Mouse (Mus musculus): ENCODE measurements at regions not wholly inside any gene's neighbourhood (a gene's known extent, or its start where the extent isn't known, plus 50 kb on each side); places are given as distances from the start of the nearest gene placed in this dataset.

GRCm38 (mm10) chr11:6765333-6765957 lies 72.0 kb downstream of the Gm11983 start:
- Histone ChIP-seq H3K4me2 (no peak overlapping the region), H3K9ac (no peak overlapping the region), H3K9me3 (replicated peaks) (no peaks in the 10 kb centered on the region), H3K27me3 (replicated peaks) (peaks cover 11% of the 10 kb centered on the region), H3K36me3 (no peaks in the 10 kb centered on the region), H3K4me3 (no peak overlapping the region), H3K4me1 (replicated peaks) (peaks cover 3% of the 10 kb centered on the region; the same call in 1 of the 2 replicates), H3K27ac (ENCODE audit: poor library complexity, severe bottlenecking) (no peak overlapping the region)
- 83% methylated on average over 5 of the region's 5 CpGs for WGBS
- ATAC-seq (ENCODE audit: insufficient number of reproducible peaks, low FRiP score) = no peak

GRCm38 (mm10) chr11:6764186-6764585 lies 73.3 kb downstream of the Gm11983 start:
- Histone ChIP-seq H3K27ac (ENCODE audit: poor library complexity, severe bottlenecking) (no peak overlapping the region), H3K36me3 (no peaks in the 10 kb centered on the region), H3K9me3 (replicated peaks) (no peaks in the 10 kb centered on the region), H3K4me3 (no peak overlapping the region), H3K9ac (no peak overlapping the region), H3K27me3 (replicated peaks) (peaks cover 11% of the 10 kb centered on the region), H3K4me2 (no peak overlapping the region), H3K4me1 (replicated peaks) (peaks cover 3% of the 10 kb centered on the region; the same call in 1 of the 2 replicates)
- ATAC-seq (ENCODE audit: insufficient number of reproducible peaks, low FRiP score) = no peak
- WGBS = 92% methylated on average over 3 of the region's 3 CpGs

GRCm38 (mm10) chr11:6763001-6763400 lies 74.5 kb downstream of the Gm11983 start:
- H3K4me3 ChIP-seq = no peak overlapping the region
- peaks cover 3% of the 10 kb centered on the region; the same call in 1 of the 2 replicates for H3K4me1 ChIP-seq (replicated peaks)
- no peak overlapping the region for H3K27ac ChIP-seq (ENCODE audit: poor library complexity, severe bottlenecking)
- H3K9me3 ChIP-seq (replicated peaks) = no peaks in the 10 kb centered on the region
- H3K4me2 ChIP-seq = no peak overlapping the region
- WGBS = 74% methylated on average over 4 of the region's 4 CpGs
- no peak for ATAC-seq (ENCODE audit: insufficient number of reproducible peaks, low FRiP score)
- H3K9ac ChIP-seq = no peak overlapping the region
- no peaks in the 10 kb centered on the region for H3K36me3 ChIP-seq
- peaks cover 6% of the 10 kb centered on the region for H3K27me3 ChIP-seq (replicated peaks)

- Histone ChIP-seq H3K4me3 (no peak overlapping the region), H3K4me1 (replicated peaks) (peaks cover 3% of the 10 kb centered on the region; the same call in 1 of the 2 replicates), H3K36me3 (no peaks in the 10 kb centered on the region), H3K27ac (ENCODE audit: poor library complexity, severe bottlenecking) (no peak overlapping the region), H3K4me2 (no peak overlapping the region), H3K27me3 (replicated peaks) (no peaks in the 10 kb centered on the region), H3K9ac (no peak overlapping the region), H3K9me3 (replicated peaks) (no peaks in the 10 kb centered on the region)
- 82% methylated on average over 11 of the region's 11 CpGs for WGBS
- ATAC-seq (ENCODE audit: insufficient number of reproducible peaks, low FRiP score) = no peak
These were observed 75.4 kb downstream of the Gm11983 start for GRCm38 (mm10) chr11:6761876-6762628.

GRCm38 (mm10) chr11:6759578-6759977 lies 77.9 kb downstream of the Gm11983 start:
- H3K27me3 ChIP-seq (replicated peaks) = no peaks in the 10 kb centered on the region
- ATAC-seq (ENCODE audit: insufficient number of reproducible peaks, low FRiP score) = no peak
- H3K4me2 ChIP-seq = no peak overlapping the region
- H3K36me3 ChIP-seq = no peaks in the 10 kb centered on the region
- 49% methylated on average over 4 of the region's 4 CpGs for WGBS
- H3K4me3 ChIP-seq = no peak overlapping the region
- H3K9ac ChIP-seq = no peak overlapping the region
- no peaks in the 10 kb centered on the region for H3K9me3 ChIP-seq (replicated peaks)
- no peaks in the 10 kb centered on the region for H3K4me1 ChIP-seq (replicated peaks)
- no peak overlapping the region for H3K27ac ChIP-seq (ENCODE audit: poor library complexity, severe bottlenecking)

GRCm38 (mm10) chr11:6739439-6739838 lies 81.1 kb downstream of the Ramp3 start:
- H3K27ac ChIP-seq (ENCODE audit: poor library complexity, severe bottlenecking) = no peak overlapping the region
- no peak for ATAC-seq (ENCODE audit: insufficient number of reproducible peaks, low FRiP score)
- no peak overlapping the region for H3K4me2 ChIP-seq
- no peaks in the 10 kb centered on the region for H3K4me1 ChIP-seq (replicated peaks)
- WGBS = 82% methylated on average over 5 of the region's 5 CpGs
- peaks cover 3% of the 10 kb centered on the region; the same call in 1 of the 2 replicates for H3K9me3 ChIP-seq (replicated peaks)
- H3K27me3 ChIP-seq (replicated peaks) = no peaks in the 10 kb centered on the region
- H3K4me3 ChIP-seq = no peak overlapping the region
- no peaks in the 10 kb centered on the region for H3K36me3 ChIP-seq
- no peak overlapping the region for H3K9ac ChIP-seq

GRCm38 (mm10) chr11:6738581-6738980 lies 80.3 kb downstream of the Ramp3 start:
- WGBS = 82% methylated on average over 3 of the region's 3 CpGs
- no peak overlapping the region for H3K4me3 ChIP-seq
- ATAC-seq (ENCODE audit: insufficient number of reproducible peaks, low FRiP score) = no peak
- H3K4me1 ChIP-seq (replicated peaks) = no peaks in the 10 kb centered on the region
- H3K9me3 ChIP-seq (replicated peaks) = peaks cover 3% of the 10 kb centered on the region; the same call in 1 of the 2 replicates
- H3K36me3 ChIP-seq = no peaks in the 10 kb centered on the region
- no peak overlapping the region for H3K4me2 ChIP-seq
- no peak overlapping the region for H3K9ac ChIP-seq
- no peak overlapping the region for H3K27ac ChIP-seq (ENCODE audit: poor library complexity, severe bottlenecking)
- H3K27me3 ChIP-seq (replicated peaks) = no peaks in the 10 kb centered on the region

GRCm38 (mm10) chr11:6738163-6738562 lies 79.8 kb downstream of the Ramp3 start:
- Histone ChIP-seq H3K9ac (no peak overlapping the region), H3K27ac (ENCODE audit: poor library complexity, severe bottlenecking) (no peak overlapping the region), H3K4me3 (no peak overlapping the region), H3K4me2 (no peak overlapping the region), H3K27me3 (replicated peaks) (no peaks in the 10 kb centered on the region), H3K4me1 (replicated peaks) (no peaks in the 10 kb centered on the region), H3K9me3 (replicated peaks) (peaks cover 3% of the 10 kb centered on the region; the same call in 1 of the 2 replicates), H3K36me3 (no peaks in the 10 kb centered on the region)
- WGBS = 78% methylated on average over 3 of the region's 3 CpGs
- no peak for ATAC-seq (ENCODE audit: insufficient number of reproducible peaks, low FRiP score)

- H3K9ac ChIP-seq = no peak overlapping the region
- H3K27me3 ChIP-seq (replicated peaks) = no peaks in the 10 kb centered on the region
- H3K36me3 ChIP-seq = no peaks in the 10 kb centered on the region
- H3K4me2 ChIP-seq = no peak overlapping the region
- no peak overlapping the region for H3K27ac ChIP-seq (ENCODE audit: poor library complexity, severe bottlenecking)
- no peak for ATAC-seq (ENCODE audit: insufficient number of reproducible peaks, low FRiP score)
- no peaks in the 10 kb centered on the region for H3K4me1 ChIP-seq (replicated peaks)
- no peak overlapping the region for H3K4me3 ChIP-seq
- peaks cover 3% of the 10 kb centered on the region; the same call in 1 of the 2 replicates for H3K9me3 ChIP-seq (replicated peaks)
- WGBS = 81% methylated on average over 7 of the region's 7 CpGs
These were observed 76.6 kb downstream of the Ramp3 start for GRCm38 (mm10) chr11:6734746-6735430.

- Histone ChIP-seq H3K36me3 (no peaks in the 10 kb centered on the region), H3K9me3 (replicated peaks) (0 out of 2 replicates have a peak, but pooled peaks cover 4% of the 10 kb centered on the region), H3K4me3 (no peak overlapping the region), H3K4me2 (no peak overlapping the region), H3K4me1 (replicated peaks) (no peaks in the 10 kb centered on the region), H3K9ac (no peak overlapping the region), H3K27ac (ENCODE audit: poor library complexity, severe bottlenecking) (no peak overlapping the region), H3K27me3 (replicated peaks) (no peaks in the 10 kb centered on the region)
- 77% methylated on average over 5 of the region's 5 CpGs for WGBS
- no peak for ATAC-seq (ENCODE audit: insufficient number of reproducible peaks, low FRiP score)
These were observed 73.2 kb downstream of the Ramp3 start for GRCm38 (mm10) chr11:6731505-6731904.
